Mouse (Mus musculus) bone marrow macrophage, adult 2 months (primary cell): ENCODE results near the gene Rex1bd. TPM values are rescaled to one million over a fixed set of nuclear protein-coding genes. Genes with fewer than 3 reads are reported as not detected.

Experiments used
- H3K27ac ChIP-seq: 2 replicates; pipeline ENCODE4 v1.5.1; 2012; ENCODE audit warnings: low read depth, low read length; ENCODE audit not compliant: insufficient read depth
- H3K4me1 ChIP-seq: 2 replicates; pipeline ENCODE4 v1.6.1; 2012; ENCODE audit warnings: low read length; ENCODE audit not compliant: control insufficient read depth, insufficient read depth
- H3K4me3 ChIP-seq: 2 replicates; pipeline ENCODE4 v1.5.1; 2012; ENCODE audit warnings: mild to moderate bottlenecking, low read length, moderate library complexity; ENCODE audit not compliant: insufficient read depth
- CTCF ChIP-seq: IDR thresholded peaks from 2 replicates; pipeline ENCODE4 v1.5.1; 2012; ENCODE audit warnings: low read depth, mild to moderate bottlenecking, low read length, moderate library complexity
- POLR2A ChIP-seq: IDR thresholded peaks from 2 replicates; pipeline ENCODE4 v1.6.1; 2012; ENCODE audit warnings: mild to moderate bottlenecking, low read depth, low read length, borderline replicate concordance
- polyA plus RNA-seq: library from polyadenylated mRNA; stranded (reverse); fragments of >200 nt; gene quantifications from 2 replicates; pipeline ENCODE4 v1.2.4, GENCODE M21; 2012; ENCODE audit not compliant: missing spikeins, insufficient read depth, insufficient read length

Rex1bd gene
- 80.7 and 86.0 TPM in 2 replicates for polyA plus RNA-seq

DNA sequence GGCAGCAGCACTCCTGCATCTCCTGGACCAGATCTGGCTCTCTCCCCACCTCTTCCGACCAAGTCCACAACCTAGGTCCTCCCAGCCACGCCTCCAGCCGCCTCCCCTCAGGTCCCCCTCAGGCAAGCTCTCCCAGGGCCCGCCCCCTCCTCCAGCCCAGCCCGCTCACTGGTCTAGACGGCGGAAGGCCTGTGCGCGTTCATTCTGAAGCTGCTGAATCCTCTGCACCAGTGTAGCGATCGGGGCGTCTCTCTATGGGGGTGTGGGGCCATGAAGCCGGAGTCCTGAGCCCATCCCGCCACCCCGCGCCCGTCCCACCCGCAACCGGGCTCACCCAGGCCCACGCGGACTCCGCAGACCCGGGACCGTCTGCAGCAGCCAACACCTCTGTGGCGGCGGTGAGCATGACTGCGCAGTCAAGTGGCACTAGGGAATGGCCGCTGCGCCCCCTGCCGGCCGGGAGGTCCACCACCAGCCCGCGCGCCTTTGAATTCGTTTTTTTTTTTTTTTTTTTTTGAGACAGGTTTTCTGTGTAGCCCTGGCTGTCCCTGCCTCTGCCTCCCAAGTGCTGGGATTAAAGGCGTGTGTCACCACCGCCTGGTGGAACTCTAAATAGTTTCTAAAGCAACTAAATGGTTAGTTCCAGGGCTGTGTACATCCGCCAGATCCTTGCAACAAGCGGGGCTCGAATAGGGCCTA lies at the start of gene Rex1bd:
Gene Rex1bd (minus strand): TSS at position 425 of the 699 bp plus-strand sequence.
- Histone ChIP-seq H3K4me3 (peak within 1 kb of the TSS; percentile 80), H3K4me1 (peaks cover 2% of the 10 kb centered on the region), H3K27ac (peak within 1 kb of the TSS; percentile 36)
- no peak for TF ChIP-seq POLR2A
- peak; percentile 57 for TF ChIP-seq CTCF

DNA sequence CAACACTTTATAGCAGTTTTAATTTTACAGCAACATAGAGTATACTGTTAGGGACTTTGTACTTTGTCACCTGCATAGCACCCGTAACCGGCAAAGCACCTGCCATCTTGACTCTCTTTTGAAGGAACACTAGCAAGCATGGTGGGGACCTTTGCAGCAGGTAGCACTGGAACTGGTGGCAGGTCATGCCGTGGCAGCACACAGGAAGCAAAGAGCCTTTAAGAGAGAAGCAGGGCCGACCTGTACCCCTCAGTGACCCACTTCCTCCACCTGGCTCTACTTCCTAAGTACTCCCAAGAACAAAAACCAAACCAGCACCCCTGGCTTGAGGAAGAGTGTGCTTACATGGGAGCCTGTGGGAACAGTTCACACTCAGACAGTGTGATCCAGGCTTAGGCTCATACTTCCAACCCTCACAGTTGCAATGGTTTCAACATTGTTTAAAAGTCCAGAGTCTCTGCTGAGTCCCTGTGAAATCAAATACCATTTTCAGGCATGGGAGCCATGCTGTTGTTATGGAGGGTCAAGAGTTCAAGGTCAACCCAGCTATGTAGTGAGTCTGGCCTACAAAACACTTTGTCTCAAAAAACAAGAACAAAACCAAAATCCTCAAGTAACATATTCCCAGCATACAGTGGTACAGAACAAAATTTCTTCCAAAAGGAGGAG lies 48.7 kb upstream of the Rex1bd start:
- no peak overlapping the region for H3K4me3 ChIP-seq
- TF ChIP-seq POLR2A (no peak), CTCF (no peak)
- no peak overlapping the region for H3K27ac ChIP-seq
- H3K4me1 ChIP-seq: peaks cover 61% of the 10 kb centered on the region

DNA sequence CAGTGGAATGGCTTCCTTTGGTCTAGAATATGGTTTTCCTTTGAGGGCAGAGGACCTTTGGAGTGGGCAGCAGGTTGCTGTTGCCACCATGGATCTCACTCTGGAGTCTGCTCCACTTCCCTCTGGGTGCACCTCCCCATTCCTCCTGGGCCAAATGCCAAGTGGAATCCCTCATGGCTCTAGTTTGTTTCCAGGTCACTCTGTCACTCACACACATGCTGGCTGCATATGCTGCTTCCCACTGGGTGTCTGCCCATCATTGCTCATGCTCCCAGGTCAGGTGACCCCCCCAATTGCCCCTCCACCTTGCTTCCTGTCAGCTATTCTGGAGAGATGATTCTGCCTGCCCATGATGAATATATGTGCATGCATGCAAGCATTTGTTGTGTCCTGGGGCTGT lies 47.2 kb upstream of the Rex1bd start:
- Histone ChIP-seq H3K27ac (peak overlapping the region; percentile 22), H3K4me3 (no peak overlapping the region), H3K4me1 (peaks cover 65% of the 10 kb centered on the region)
- TF ChIP-seq POLR2A: no peak
- TF ChIP-seq CTCF: no peak

DNA sequence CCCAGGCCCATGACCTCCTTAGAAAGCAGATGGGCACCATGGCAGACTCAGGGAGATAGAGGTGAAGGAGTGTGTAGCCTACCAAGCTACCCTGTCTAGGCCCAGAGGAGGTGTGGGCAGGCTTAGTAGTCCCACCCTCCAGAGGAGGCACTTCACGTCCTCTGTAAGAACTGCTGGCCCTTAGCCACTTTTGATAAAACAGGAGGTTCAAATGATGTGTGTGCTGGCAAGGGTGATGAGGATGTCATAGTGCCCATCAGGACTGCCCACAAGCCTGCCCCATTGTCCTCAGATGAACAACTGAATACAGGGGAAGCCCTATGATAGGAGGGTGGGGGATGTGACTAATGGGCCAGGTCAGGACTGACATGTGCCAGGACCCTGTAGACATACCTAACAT lies 46.3 kb upstream of the Rex1bd start:
- H3K4me1 ChIP-seq: peaks cover 69% of the 10 kb centered on the region
- TF ChIP-seq POLR2A (no peak), CTCF (no peak)
- no peak overlapping the region for H3K27ac ChIP-seq
- no peak overlapping the region for H3K4me3 ChIP-seq

DNA sequence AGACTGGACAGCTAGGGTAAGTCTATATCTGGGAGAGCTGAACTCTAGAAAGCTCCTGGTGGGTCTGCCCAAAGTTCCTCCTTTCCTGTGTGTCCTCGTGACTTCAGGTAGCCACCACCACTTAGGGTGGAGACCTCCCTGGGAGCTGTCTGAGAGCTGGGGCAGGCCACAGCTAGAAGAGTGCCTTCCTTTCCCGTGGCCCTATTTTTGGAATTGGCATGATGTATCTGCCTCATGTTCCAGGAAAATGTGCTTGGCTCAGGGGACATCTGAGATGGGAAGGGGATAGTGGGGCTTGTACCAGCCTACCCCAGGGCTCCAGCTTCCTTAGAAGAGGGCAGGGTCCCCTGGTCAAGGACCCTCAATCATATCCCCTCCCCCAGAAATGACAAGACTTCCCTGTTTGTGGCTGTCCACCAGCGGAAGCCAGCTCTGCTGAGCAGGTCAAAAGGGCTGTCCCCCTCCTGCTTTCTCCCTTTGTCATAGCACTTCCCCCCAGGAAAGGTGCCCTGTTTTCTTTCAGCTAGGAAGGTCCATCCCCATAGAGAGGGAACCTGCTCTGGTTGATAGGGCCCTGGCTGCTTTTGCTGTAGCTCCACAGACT lies 45.1 kb upstream of the Rex1bd start:
- peak overlapping the region; percentile 48 for H3K27ac ChIP-seq
- TF ChIP-seq CTCF (no peak), POLR2A (no peak)
- H3K4me3 ChIP-seq: no peak overlapping the region
- peaks cover 78% of the 10 kb centered on the region for H3K4me1 ChIP-seq

DNA sequence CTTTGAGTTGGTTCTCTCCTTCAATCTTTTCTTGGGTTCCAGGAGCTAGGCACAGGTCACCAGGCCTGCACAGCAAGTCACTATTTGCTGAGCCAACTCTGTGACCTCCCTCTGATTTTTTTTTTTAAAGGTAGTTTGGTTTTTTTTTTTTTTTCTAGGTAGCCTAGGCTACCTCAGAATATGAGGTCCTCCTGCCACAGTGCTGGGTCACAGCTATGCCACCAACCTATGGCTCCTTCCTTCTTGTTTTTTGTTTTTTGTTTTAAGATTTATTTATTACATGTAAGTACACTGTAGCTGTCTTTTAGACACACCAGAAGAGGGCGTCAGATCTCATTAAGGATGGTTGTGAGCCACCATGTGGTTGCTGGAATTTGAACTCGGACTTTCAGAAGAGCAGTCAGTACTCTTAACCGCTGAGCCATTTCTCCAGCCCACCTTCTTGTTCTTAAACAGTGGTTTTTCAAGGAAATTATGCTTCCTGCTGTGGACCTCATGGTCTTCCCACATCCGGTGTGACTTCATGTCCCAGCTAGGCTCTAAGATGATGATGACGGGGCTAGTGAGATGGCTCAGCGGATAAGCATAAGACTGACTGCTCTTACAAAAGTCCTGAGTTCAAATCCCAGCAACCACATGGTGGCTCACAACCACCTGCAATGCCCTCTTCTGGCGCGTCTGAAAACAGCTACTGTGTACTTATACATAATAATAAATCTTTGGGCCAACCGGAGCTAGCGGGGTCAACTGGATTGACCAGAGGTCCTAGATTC lies 43.0 kb upstream of the Rex1bd start:
- H3K27ac ChIP-seq: peak overlapping the region; percentile 70
- H3K4me1 ChIP-seq: peaks cover 91% of the 10 kb centered on the region
- TF ChIP-seq POLR2A (no peak), CTCF (no peak; the same call in 1 of the 2 replicates)
- H3K4me3 ChIP-seq: no peak overlapping the region

DNA sequence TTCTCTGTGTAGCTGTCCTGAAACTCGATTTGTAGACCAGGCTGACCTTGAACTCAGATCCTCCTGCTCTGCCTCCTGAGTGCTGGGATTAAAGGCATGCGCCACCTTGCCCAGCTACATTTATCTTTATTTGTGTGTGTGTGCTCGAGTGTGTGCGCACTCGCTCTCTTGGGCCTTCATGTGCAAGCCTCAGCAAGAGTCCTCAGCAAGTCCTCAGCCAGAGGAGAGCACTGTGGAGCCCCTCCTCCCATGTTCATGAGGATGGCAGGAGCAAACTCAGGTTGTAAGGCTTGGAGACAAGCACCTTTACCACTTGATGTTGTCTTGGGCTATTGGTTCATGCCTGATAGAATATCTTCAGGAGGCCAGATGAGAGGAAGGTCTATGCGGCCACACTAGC lies 41.2 kb upstream of the Rex1bd start:
- no peak overlapping the region for H3K27ac ChIP-seq
- no peak for TF ChIP-seq POLR2A
- TF ChIP-seq CTCF: no peak
- no peak overlapping the region for H3K4me3 ChIP-seq
- H3K4me1 ChIP-seq: peaks cover 89% of the 10 kb centered on the region

DNA sequence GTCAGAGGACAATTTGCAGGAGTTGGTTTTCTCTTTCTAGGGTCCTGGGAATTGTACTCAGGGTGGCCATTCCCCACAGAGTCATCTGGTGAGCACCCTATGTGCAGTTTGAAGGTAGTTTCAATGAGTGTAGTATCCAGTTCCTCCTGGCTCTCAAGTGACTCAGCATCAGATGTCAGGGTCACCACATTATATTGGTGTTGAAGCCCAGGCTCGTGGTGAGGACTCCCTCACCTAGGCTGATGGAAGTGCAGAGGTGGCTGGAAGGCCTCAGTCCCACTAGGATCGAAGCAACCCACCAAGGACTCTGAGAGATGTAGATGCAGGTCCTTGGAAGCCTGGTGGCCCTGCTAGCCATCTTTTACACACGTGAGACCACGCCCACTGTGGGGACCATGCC lies 39.9 kb upstream of the Rex1bd start:
- TF ChIP-seq CTCF (no peak), POLR2A (no peak)
- Histone ChIP-seq H3K4me3 (no peak overlapping the region), H3K27ac (peak overlapping the region; percentile 26), H3K4me1 (peaks cover 88% of the 10 kb centered on the region)

DNA sequence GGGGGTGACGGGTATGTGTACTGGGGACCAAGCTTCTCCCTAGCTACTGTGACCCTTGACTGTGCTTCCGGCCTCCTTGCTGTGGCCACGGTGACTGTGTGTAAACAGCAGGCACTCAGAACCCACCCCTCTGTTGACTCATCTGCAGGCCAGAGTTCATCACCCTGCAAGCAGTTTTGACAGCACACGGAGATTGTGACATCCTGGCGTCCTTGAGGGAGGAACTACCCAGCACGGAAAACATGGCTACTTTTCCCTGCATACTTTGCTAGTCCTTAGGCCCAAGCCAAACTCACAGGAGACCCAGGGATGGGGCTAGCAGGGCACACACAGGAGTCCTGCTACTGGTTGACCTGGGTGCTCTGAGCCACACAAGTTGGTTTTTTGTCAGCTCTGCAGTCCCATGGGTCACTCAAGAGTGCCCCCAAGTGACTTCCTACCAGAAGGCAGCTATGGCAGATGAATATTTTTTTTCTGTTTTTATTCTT lies 37.7 kb upstream of the Rex1bd start:
- peak overlapping the region; percentile 79 for H3K27ac ChIP-seq
- H3K4me3 ChIP-seq: 0 out of 2 replicates have a peak overlapping the region, but pooled peaks have one; percentile 12
- TF ChIP-seq POLR2A: no peak
- peak; percentile 71; the same call in 1 of the 2 replicates for TF ChIP-seq CTCF
- peaks cover 76% of the 10 kb centered on the region for H3K4me1 ChIP-seq

DNA sequence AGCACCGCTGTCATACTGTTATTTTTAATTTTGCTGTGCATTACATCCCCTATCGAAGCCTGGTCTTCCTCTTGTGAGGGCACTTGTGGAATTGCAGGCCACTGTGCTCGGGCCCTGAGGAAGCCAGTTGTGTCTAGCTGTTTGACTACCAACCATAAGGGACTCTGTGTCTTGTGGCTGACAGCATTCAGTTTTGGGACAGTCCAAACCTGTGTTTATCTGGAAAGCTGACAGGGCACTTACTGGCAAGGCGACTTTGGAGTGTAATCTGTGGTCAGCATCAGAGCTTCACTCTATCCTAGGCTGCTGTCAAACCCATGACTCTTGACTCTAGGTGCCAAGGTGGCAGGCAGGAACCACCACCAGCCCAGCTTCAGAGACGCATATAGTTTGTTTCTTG lies 34.5 kb upstream of the Rex1bd start:
- H3K4me3 ChIP-seq: peak overlapping the region; percentile 71
- H3K27ac ChIP-seq: peak overlapping the region; percentile 61
- TF ChIP-seq CTCF: no peak
- no peak for TF ChIP-seq POLR2A
- peaks cover 54% of the 10 kb centered on the region for H3K4me1 ChIP-seq
